Mouse (Mus musculus) midbrain, embryonic 15.5 days (tissue): ENCODE measurements around the gene Carmil1. TPM values are rescaled to one million over a fixed set of nuclear protein-coding genes. Genes with fewer than 3 reads are reported as not detected.
A peak's percentile ranks its signal among the peaks of the same experiment; 100 is the strongest.

Experiments used
- ATAC-seq: fragments of 200-750 bp; cut with Nextera tagmentation; replicated peaks from 2 replicates; pipeline ENCODE4 v1.8.0; 2017; ENCODE audit warnings: moderate TSS enrichment
- H3K27ac ChIP-seq: fragments of 300-500 bp; sonication (generic); 2 replicates; pipeline ENCODE4 v1.5.1; 2015; ENCODE audit warnings: mild to moderate bottlenecking, inconsistent platforms
- H3K27me3 ChIP-seq: fragments of 300-500 bp; sonication (generic); replicated peaks from 2 replicates; pipeline ENCODE4 v1.6.1; 2015; ENCODE audit warnings: inconsistent platforms
- H3K36me3 ChIP-seq: fragments of 300-500 bp; sonication (generic); replicated peaks from 2 replicates; pipeline ENCODE4 v1.6.1; 2015; ENCODE audit warnings: inconsistent platforms
- H3K4me1 ChIP-seq: fragments of 300-500 bp; sonication (generic); 2 replicates; pipeline ENCODE4 v1.6.1; 2015; ENCODE audit warnings: inconsistent platforms
- H3K4me2 ChIP-seq: fragments of 300-500 bp; sonication (generic); 2 replicates; pipeline ENCODE4 v1.6.1; 2015; ENCODE audit warnings: inconsistent platforms, mild to moderate bottlenecking, moderate library complexity
- H3K4me3 ChIP-seq: fragments of 300-500 bp; sonication (generic); 2 replicates; pipeline ENCODE4 v1.5.1; 2015; ENCODE audit warnings: mild to moderate bottlenecking, inconsistent platforms
- H3K9ac ChIP-seq: fragments of 300-500 bp; sonication (generic); 2 replicates; pipeline ENCODE4 v1.6.1; 2015; ENCODE audit warnings: mild to moderate bottlenecking, inconsistent platforms
- H3K9me3 ChIP-seq: fragments of 300-500 bp; sonication (generic); 2 replicates; pipeline ENCODE4 v1.6.1; 2016; ENCODE audit warnings: inconsistent platforms
- WGBS: fragments of 180-500 bp; shearing (Covaris S2); methylation state at CpG from one replicate; pipeline ENCODE4 v1.1.7; 2015; ENCODE audit warnings: mixed read lengths; 5-methylcytosine and 5-hydroxymethylcytosine counted together
- polyA plus RNA-seq: library from polyadenylated mRNA; unstranded; fragments of >200 nt; fragmentation: Nextera tagmentation; extraction: Ambion mirVana; gene quantifications from 2 replicates; pipeline ENCODE4 v1.2.1, GENCODE M21; 2015

The Carmil1 gene
- polyA plus RNA-seq, 1 experiment from 2014 or later: 41.3 TPM

DNA sequence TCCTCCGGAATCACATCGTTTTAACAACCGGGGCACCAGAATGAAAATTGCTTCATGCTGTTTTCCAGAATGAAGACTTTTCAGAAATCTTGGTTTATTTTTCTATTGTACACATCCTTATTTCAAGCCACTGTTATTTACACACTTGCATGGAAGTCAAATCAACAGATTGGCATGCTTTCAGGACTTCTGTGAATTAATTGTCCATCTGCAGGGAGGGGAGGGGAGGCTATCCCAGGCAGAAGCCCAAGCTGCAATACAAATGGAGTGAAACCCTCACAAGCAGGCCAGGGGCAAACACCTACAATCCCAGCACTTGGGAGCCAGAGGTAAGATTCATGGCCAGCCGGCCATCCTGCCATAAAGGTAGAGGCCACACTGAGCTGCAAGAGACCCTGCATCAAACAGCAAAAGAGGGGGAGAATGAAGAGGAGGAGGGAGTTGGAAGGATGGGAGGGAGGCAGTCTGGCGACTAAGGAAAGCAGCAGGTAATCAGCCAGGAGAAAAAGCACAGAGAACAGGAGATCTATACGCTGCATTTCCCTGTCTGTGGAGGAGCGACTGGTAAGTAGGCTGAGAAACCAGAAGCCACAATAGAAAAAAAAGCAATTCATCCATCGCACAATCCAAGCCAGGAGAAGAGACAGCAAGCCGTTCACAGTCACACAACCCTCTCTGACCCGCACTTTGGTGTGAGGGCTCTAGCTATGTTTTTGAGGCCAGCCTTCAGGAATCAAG, 48.7 kb downstream of the Carmil1 start:
- ATAC-seq: no peak

GRCm38 (mm10) chr13:24231146-24231545, 49.4 kb downstream of the Carmil1 start:
- Histone ChIP-seq H3K36me3 (no peaks in the 10 kb centered on the region), H3K4me3 (no peak overlapping the region), H3K27me3 (no peaks in the 10 kb centered on the region), H3K4me2 (no peak overlapping the region), H3K9ac (no peak overlapping the region), H3K9me3 (no peaks in the 10 kb centered on the region), H3K27ac (no peak overlapping the region), H3K4me1 (peaks cover 7% of the 10 kb centered on the region; the same call in 1 of the 2 replicates)
- ATAC-seq: no peak
- WGBS: 95% methylated on average over 2 of the region's 2 CpGs

More for the DNA sequence above, 48.7 kb downstream of the Carmil1 start:
- Histone ChIP-seq H3K4me3 (no peak overlapping the region), H3K27me3 (no peaks in the 10 kb centered on the region), H3K27ac (no peak overlapping the region; the same call in 1 of the 2 replicates), H3K36me3 (no peaks in the 10 kb centered on the region), H3K4me2 (no peak overlapping the region), H3K4me1 (peaks cover 7% of the 10 kb centered on the region; the same call in 1 of the 2 replicates), H3K9me3 (no peaks in the 10 kb centered on the region), H3K9ac (no peak overlapping the region)
- WGBS: 78% methylated on average over 10 of the region's 10 CpGs

- ATAC-seq: no peak
- Histone ChIP-seq H3K9me3 (no peaks in the 10 kb centered on the region), H3K36me3 (no peaks in the 10 kb centered on the region), H3K4me1 (peaks cover 7% of the 10 kb centered on the region; the same call in 1 of the 2 replicates), H3K4me2 (no peak overlapping the region), H3K9ac (no peak overlapping the region), H3K27me3 (no peaks in the 10 kb centered on the region), H3K27ac (no peak overlapping the region), H3K4me3 (no peak overlapping the region)
- 86% methylated on average over 4 of the region's 4 CpGs for WGBS
These were observed 50.0 kb downstream of the Carmil1 start for GRCm38 (mm10) chr13:24230541-24231095.

DNA sequence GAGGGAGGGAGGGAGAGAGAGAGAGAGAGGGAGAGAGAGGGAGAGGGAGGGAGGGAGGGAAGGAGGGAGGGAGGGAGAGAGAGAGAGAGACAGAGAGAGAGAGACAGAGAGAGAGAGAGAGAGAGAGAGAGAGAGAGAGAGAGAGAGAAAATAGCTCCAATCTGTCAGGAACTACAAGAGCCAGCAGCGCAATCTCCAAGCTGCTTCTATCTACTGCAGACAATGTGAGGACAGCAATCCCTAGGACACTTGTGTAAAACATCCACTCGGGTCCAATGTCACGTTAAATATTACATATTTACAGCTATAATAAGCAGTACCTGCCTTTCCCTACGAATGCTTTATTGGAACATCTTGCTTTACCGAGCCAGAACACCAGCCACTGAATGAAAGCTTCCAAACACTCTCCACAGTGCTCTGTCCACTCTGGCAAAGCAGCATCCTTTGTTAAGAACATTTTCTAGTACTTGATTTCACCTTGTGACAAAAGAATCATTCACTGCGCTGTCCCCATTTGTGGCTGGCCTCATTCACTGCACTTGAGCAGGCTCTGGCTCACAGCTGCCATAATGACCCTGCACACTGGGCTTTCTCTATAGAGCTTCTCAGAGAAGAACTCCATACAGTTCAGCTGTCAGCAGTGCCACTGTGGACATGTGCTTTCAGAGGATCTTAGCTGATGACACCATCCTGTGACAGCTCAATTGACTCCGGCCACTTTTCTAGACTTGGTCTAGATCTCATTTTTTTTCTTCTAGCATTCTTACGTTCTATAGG, 57.0 kb downstream of the Carmil1 start:
- 74% methylated on average over 8 of the region's 8 CpGs for WGBS
- H3K4me1 ChIP-seq: peaks cover 4% of the 10 kb centered on the region; the same call in 1 of the 2 replicates
- no peak overlapping the region for H3K4me2 ChIP-seq
- no peak overlapping the region for H3K4me3 ChIP-seq
- ATAC-seq: peak; percentile 45; the same call in 1 of the 2 replicates
- H3K36me3 ChIP-seq: no peaks in the 10 kb centered on the region
- H3K9ac ChIP-seq: no peak overlapping the region
- no peak overlapping the region for H3K27ac ChIP-seq
- no peaks in the 10 kb centered on the region for H3K27me3 ChIP-seq
- no peaks in the 10 kb centered on the region for H3K9me3 ChIP-seq

DNA sequence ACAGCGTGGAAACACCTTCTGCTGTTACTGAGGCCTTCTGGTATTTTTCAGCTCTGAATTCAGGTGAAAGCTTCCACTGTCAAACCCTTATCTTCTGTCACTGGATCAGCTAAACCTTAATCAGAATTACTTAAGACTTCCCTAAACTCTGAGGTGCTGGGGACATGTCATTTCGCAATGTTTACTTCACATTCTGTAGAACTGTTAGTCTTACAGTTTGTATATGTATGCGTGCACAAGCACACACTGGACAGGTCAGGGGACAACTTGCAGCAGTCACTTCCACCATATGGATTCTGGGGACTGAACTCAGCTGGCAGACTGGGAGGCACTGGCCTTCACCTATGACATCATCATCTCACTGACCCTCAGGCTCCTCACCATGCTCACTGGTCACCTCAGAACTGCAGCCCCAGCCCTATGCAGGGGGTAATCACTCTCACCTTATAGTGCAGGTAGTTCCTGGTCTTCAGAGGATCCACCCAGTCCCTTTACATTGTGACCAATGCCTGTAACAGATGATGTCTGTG, 60.1 kb downstream of the Carmil1 start:
- H3K9ac ChIP-seq: no peak overlapping the region
- H3K4me2 ChIP-seq: no peak overlapping the region
- ATAC-seq: no peak
- 94% methylated on average over 3 of the region's 3 CpGs for WGBS
- no peaks in the 10 kb centered on the region for H3K27me3 ChIP-seq
- H3K9me3 ChIP-seq: no peaks in the 10 kb centered on the region
- no peak overlapping the region for H3K4me3 ChIP-seq
- H3K4me1 ChIP-seq: peaks cover 4% of the 10 kb centered on the region; the same call in 1 of the 2 replicates
- no peak overlapping the region for H3K27ac ChIP-seq
- H3K36me3 ChIP-seq: no peaks in the 10 kb centered on the region

- H3K27me3 ChIP-seq: no peaks in the 10 kb centered on the region
- no peaks in the 10 kb centered on the region for H3K36me3 ChIP-seq
- H3K4me1 ChIP-seq: no peaks in the 10 kb centered on the region
- no peak overlapping the region for H3K9ac ChIP-seq
- H3K9me3 ChIP-seq: no peaks in the 10 kb centered on the region
- ATAC-seq: no peak
- H3K27ac ChIP-seq: no peak overlapping the region
- no peak overlapping the region for H3K4me2 ChIP-seq
- no peak overlapping the region for H3K4me3 ChIP-seq
- WGBS: 78% methylated on average over 2 of the region's 2 CpGs
These were observed 69.4 kb downstream of the Carmil1 start for GRCm38 (mm10) chr13:24211229-24211628.

GRCm38 (mm10) chr13:24206097-24206496, 74.5 kb downstream of the Carmil1 start:
- WGBS: 60% methylated on average over 6 of the region's 6 CpGs
- Histone ChIP-seq H3K9me3 (no peaks in the 10 kb centered on the region), H3K9ac (no peak overlapping the region), H3K27ac (no peak overlapping the region), H3K36me3 (no peaks in the 10 kb centered on the region), H3K4me2 (no peak overlapping the region), H3K4me3 (no peak overlapping the region), H3K27me3 (no peaks in the 10 kb centered on the region), H3K4me1 (no peaks in the 10 kb centered on the region; the same call in 1 of the 2 replicates)
- ATAC-seq: no peak

GRCm38 (mm10) chr13:24202314-24202713, 78.3 kb downstream of the Carmil1 start:
- no peak overlapping the region for H3K9ac ChIP-seq
- no peaks in the 10 kb centered on the region for H3K27me3 ChIP-seq
- peaks cover 11% of the 10 kb centered on the region; the same call in 1 of the 2 replicates for H3K4me1 ChIP-seq
- ATAC-seq: no peak
- H3K9me3 ChIP-seq: no peaks in the 10 kb centered on the region
- no peak overlapping the region for H3K27ac ChIP-seq
- H3K4me2 ChIP-seq: no peak overlapping the region
- H3K36me3 ChIP-seq: no peaks in the 10 kb centered on the region
- no peak overlapping the region for H3K4me3 ChIP-seq
- 78% methylated on average over 6 of the region's 6 CpGs for WGBS

GRCm38 (mm10) chr13:24199861-24200543, 80.6 kb downstream of the Carmil1 start:
- no peaks in the 10 kb centered on the region for H3K9me3 ChIP-seq
- H3K4me1 ChIP-seq: peaks cover 11% of the 10 kb centered on the region; the same call in 1 of the 2 replicates
- no peak for ATAC-seq
- H3K27ac ChIP-seq: no peak overlapping the region
- WGBS: 52% methylated on average over 7 of the region's 7 CpGs
- no peak overlapping the region for H3K4me2 ChIP-seq
- no peak overlapping the region for H3K9ac ChIP-seq
- no peaks in the 10 kb centered on the region for H3K36me3 ChIP-seq
- no peaks in the 10 kb centered on the region for H3K27me3 ChIP-seq
- no peak overlapping the region for H3K4me3 ChIP-seq

GRCm38 (mm10) chr13:24198396-24198924, 82.1 kb downstream of the Carmil1 start:
- peak; percentile 51; the same call in 1 of the 2 replicates for ATAC-seq

DNA sequence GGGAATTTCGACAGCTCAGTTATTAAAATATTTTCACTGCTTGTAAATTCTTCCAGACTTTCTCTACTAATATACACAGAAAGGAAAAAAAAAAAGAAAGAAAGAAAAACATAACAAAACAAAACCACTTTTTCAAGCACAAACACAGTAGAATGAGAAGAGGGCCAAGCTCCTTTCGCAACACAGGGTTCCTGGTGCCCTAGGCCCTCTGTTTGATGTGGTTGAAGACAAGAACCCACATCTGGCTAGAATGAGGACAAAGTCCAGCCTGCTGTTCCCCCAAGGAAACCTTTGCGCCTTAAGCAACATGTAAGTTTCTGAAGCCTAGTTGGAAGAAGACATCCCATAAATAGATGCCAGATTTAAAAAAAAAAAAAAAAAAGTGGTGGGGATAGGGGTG, 85.2 kb downstream of the Carmil1 start:
- no peak overlapping the region for H3K4me2 ChIP-seq
- no peak for ATAC-seq
- peaks cover 20% of the 10 kb centered on the region; the same call in 1 of the 2 replicates for H3K4me1 ChIP-seq
- 84% methylated on average over 3 of the region's 3 CpGs for WGBS
- H3K4me3 ChIP-seq: no peak overlapping the region
- no peak overlapping the region for H3K27ac ChIP-seq
- H3K27me3 ChIP-seq: no peaks in the 10 kb centered on the region
- no peak overlapping the region for H3K9ac ChIP-seq
- H3K36me3 ChIP-seq: no peaks in the 10 kb centered on the region
- no peaks in the 10 kb centered on the region for H3K9me3 ChIP-seq

More at GRCm38 (mm10) chr13:24198396-24198924, 82.1 kb downstream of the Carmil1 start:
- H3K4me2 ChIP-seq: no peak overlapping the region
- 91% methylated on average over 2 of the region's 2 CpGs for WGBS
- no peak overlapping the region for H3K4me3 ChIP-seq
- H3K36me3 ChIP-seq: no peaks in the 10 kb centered on the region
- no peaks in the 10 kb centered on the region for H3K9me3 ChIP-seq
- no peak overlapping the region for H3K9ac ChIP-seq
- peaks cover 11% of the 10 kb centered on the region; the same call in 1 of the 2 replicates for H3K4me1 ChIP-seq
- H3K27ac ChIP-seq: no peak overlapping the region
- H3K27me3 ChIP-seq: no peaks in the 10 kb centered on the region
